Mouse (Mus musculus) liver, embryonic 13.5 days (tissue): Measurements from ENCODE around the gene Zmynd19. TPM values are rescaled to one million over a fixed set of nuclear protein-coding genes. Genes with fewer than 3 reads are reported as not detected.

Experiments used
- ATAC-seq: fragments of 200-750 bp; cut with Nextera tagmentation; 2 replicates; pipeline ENCODE4 v1.8.0; 2017; ENCODE audit warnings: low read depth, mild to moderate bottlenecking, moderate number of reproducible peaks, moderate library complexity
- DNase-seq: peaks from one replicate; pipeline ENCODE4 v3.0.0; 2022
- H3K27ac ChIP-seq: fragments of 300-500 bp; sonication (generic); 2 replicates; pipeline ENCODE4 v1.5.1; 2015; ENCODE audit warnings: moderate library complexity, mild to moderate bottlenecking, inconsistent platforms
- H3K27me3 ChIP-seq: fragments of 300-500 bp; sonication (generic); 2 replicates; pipeline ENCODE4 v1.6.1; 2015; ENCODE audit warnings: mild to moderate bottlenecking, inconsistent platforms
- H3K36me3 ChIP-seq: fragments of 300-500 bp; sonication (generic); 2 replicates; pipeline ENCODE4 v1.6.1; 2015; ENCODE audit warnings: mild to moderate bottlenecking, inconsistent platforms
- H3K4me1 ChIP-seq: fragments of 300-500 bp; sonication (generic); replicated peaks from 2 replicates; pipeline ENCODE4 v1.6.1; 2015; ENCODE audit warnings: inconsistent platforms
- H3K4me2 ChIP-seq: fragments of 300-500 bp; sonication (generic); 2 replicates; pipeline ENCODE4 v1.6.1; 2015; ENCODE audit warnings: inconsistent platforms, mild to moderate bottlenecking, moderate library complexity
- H3K4me3 ChIP-seq: fragments of 300-500 bp; sonication (generic); replicated peaks from 2 replicates; pipeline ENCODE4 v1.5.1; 2015; ENCODE audit warnings: mild to moderate bottlenecking, inconsistent platforms
- H3K9ac ChIP-seq: fragments of 300-500 bp; sonication (generic); 2 replicates; pipeline ENCODE4 v1.6.1; 2015; ENCODE audit warnings: mild to moderate bottlenecking, inconsistent platforms
- H3K9me3 ChIP-seq: fragments of 300-500 bp; sonication (generic); replicated peaks from 2 replicates; pipeline ENCODE4 v1.6.1; 2016; ENCODE audit warnings: inconsistent platforms
- WGBS: fragments of 180-500 bp; shearing (Covaris S2); methylation state at CpG from one replicate; pipeline ENCODE4 v1.1.7; 2015; ENCODE audit not compliant: insufficient replicate concordance; 5-methylcytosine and 5-hydroxymethylcytosine counted together
- polyA plus RNA-seq: library from polyadenylated mRNA; unstranded; fragments of >200 nt; fragmentation: Nextera tagmentation; extraction: Ambion mirVana; gene quantifications from 2 replicates; pipeline ENCODE4 v1.2.1, GENCODE M21; 2015

The Zmynd19 gene
- polyA plus RNA-seq = 14.3 and 15.3 TPM in 2 replicates

DNA sequence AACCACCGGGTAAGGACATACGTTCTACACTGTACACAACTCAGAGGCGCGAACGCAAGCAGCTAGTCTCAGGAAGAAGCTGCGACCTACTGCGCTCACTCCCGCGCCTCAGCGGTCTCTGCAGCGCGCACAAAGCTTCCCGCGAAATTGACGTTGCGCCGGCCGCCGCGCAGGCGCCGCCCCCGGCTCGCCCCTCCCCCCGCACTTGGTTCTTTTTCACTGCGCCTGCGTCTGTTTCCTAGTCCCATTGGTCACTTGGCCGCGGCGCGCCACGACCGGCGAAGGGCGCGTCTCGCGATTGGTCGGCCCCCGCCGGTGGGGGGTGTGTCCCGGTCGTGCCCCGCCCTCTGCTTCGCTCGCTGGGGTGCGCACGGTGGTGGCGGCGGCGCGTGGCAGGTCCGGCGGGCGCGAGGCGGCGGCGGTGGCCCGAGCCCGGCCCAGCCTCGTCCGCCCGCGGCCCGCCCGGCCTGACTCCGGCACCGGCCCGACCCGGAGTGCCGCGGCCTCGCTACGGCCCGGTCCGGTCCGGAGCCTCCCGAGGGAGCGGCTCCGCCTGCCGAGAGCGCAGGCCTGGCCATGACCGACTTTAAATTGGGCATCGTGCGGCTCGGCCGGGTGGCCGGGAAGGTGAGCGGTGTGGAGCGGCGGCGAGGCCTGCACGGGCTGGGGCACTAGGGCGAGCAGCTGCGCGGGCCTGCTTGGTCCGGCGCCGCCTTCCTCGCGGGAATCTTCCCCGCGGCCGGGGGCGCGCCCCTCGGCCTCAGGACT, at the start of gene Zmynd19:
Gene Zmynd19 (plus strand): TSS at position 372 of the 768 bp plus-strand sequence.
- Histone ChIP-seq H3K27ac (peak within 1 kb of the TSS; percentile 87), H3K36me3 (peaks cover 30% of the 10 kb centered on the region)
- WGBS = under 1% methylated on average over 103 of the region's 108 CpGs

DNA sequence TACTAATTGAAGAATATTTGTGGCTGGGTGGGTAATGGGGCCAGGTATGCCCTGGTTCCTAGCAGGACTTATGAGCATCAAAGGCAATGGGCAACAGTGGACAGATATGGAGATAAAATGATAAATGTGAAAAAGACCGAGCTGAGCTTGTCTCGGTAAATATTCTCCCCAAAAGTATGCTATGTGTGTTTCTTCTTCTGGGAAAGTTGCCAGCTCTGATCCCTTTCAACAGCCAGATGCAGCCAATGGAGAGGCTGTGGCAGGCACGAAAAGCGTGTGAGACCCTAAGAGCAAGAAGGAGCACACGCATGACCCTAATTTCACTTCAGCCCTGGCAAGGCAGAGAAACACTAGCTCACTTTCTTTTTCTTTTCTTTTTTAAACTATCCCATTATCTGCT, 48.5 kb upstream of the Zmynd19 start:
- Histone ChIP-seq H3K9me3 (no peaks in the 10 kb centered on the region), H3K4me2 (no peak overlapping the region), H3K27me3 (no peaks in the 10 kb centered on the region), H3K36me3 (no peaks in the 10 kb centered on the region), H3K4me3 (no peak overlapping the region), H3K27ac (no peak overlapping the region), H3K4me1 (peaks cover 40% of the 10 kb centered on the region), H3K9ac (no peak overlapping the region)
- DNase-seq (no peak), ATAC-seq (no peak)
- 83% methylated on average over 5 of the region's 5 CpGs for WGBS

More for the DNA sequence above, at the start of gene Zmynd19:
- H3K4me2 ChIP-seq = peak within 1 kb of the TSS; percentile 100
- peak within 1 kb of the TSS; percentile 95 for H3K4me3 ChIP-seq
- no peaks in the 10 kb centered on the region for H3K9me3 ChIP-seq
- H3K9ac ChIP-seq = peak within 1 kb of the TSS; percentile 96
- ATAC-seq (peak; percentile 96), DNase-seq (peak; percentile 96)
- H3K27me3 ChIP-seq = no peaks in the 10 kb centered on the region
- peaks cover 43% of the 10 kb centered on the region for H3K4me1 ChIP-seq

DNA sequence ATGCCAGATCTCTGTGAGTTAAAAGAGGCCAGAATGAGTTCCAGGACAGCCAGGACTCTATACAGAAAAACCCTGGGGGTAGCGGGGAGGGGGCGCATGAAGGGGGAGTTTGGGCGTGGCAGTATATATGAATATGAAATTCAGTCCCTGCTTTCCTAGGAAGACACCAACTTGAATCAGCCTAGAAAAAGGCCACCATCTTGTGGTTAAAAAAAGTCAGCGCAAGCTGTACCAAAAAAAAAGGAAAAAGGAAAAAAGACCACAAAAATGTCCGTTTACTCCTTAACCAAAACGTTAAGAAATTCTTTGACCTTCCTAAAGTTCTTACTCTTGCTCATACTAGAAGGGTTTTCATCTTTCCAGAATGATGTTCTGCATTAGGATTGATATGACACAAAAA, 46.6 kb upstream of the Zmynd19 start:
- no peak for DNase-seq
- H3K27ac ChIP-seq = no peak overlapping the region
- 70% methylated on average over 6 of the region's 6 CpGs for WGBS
- H3K4me1 ChIP-seq = peaks cover 47% of the 10 kb centered on the region
- H3K4me3 ChIP-seq = no peak overlapping the region
- no peaks in the 10 kb centered on the region for H3K9me3 ChIP-seq
- no peak overlapping the region for H3K4me2 ChIP-seq
- no peaks in the 10 kb centered on the region for H3K27me3 ChIP-seq
- ATAC-seq = no peak
- H3K9ac ChIP-seq = no peak overlapping the region
- no peaks in the 10 kb centered on the region for H3K36me3 ChIP-seq

DNA sequence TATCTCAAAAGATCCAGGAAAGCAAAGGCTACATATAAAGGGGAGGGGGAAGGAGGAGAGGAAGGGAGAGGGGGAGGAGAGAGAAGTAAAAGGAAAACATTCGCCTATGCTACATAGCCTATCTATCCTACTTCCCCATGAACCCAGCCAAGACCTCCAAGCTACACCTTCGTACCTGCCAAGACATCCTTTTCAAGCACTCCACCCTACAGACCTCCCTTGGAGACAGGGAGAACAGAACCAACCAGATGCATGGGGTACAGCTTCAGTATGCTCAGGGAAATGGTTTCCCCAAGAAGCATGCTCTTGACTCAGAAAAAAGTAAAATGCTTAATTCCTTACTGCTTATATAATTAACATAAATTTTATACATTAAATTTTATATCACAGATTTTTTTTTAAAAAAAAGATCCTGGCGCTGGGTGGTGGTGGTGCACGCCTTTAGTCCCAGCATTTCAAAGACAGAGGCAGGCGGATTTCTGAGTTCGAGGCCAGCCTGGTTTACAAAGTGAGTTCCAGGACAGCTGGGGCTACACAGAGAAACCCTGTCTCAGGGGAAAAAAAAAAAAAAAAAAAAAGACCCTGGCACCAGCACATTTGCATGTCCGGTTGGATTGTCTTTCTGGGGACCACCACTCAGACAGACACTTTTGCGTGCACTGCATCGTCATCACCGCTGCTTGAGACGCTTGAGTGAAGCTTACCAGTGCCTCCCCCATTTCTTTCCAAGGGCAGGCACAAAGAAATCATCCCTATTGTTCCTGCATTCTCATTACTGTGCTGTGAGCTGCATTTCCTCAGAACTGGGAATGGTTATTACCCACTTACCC, 44.6 kb upstream of the Zmynd19 start:
- DNase-seq = no peak
- H3K9ac ChIP-seq = no peak overlapping the region
- no peak overlapping the region for H3K27ac ChIP-seq
- no peak overlapping the region for H3K4me3 ChIP-seq
- no peaks in the 10 kb centered on the region for H3K36me3 ChIP-seq
- no peak overlapping the region for H3K4me2 ChIP-seq
- H3K9me3 ChIP-seq = no peaks in the 10 kb centered on the region
- ATAC-seq = no peak
- 80% methylated on average over 11 of the region's 11 CpGs for WGBS
- H3K27me3 ChIP-seq = no peaks in the 10 kb centered on the region
- peaks cover 46% of the 10 kb centered on the region for H3K4me1 ChIP-seq

DNA sequence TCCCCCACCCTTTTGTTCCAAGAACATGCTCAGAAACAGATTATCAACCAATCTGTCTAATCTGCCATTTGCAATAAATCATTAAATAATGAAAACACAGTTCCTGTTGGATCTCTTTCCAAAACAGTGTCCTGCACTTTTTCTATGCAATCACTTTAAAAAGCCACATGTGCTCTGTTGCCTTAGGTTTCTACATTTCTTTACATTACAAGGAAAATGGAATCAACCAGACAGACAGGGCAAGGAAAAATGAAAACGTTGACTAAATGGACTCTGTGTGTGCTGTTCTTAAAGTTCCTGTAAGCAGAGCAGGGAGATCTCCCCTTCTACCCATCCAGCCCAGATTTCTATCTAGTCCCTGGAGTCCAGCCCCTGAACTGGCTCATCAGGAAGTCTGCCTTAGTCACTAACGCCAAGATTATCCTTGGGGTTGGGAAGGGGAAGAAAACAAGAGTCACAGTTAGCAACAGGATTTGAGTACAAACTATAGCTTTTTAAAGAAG, 43.9 kb upstream of the Zmynd19 start:
- Histone ChIP-seq H3K9me3 (no peaks in the 10 kb centered on the region), H3K4me2 (no peak overlapping the region), H3K27ac (no peak overlapping the region), H3K36me3 (peaks cover 4% of the 10 kb centered on the region; the same call in 1 of the 2 replicates), H3K4me1 (peaks cover 47% of the 10 kb centered on the region), H3K27me3 (no peaks in the 10 kb centered on the region), H3K4me3 (no peak overlapping the region), H3K9ac (no peak overlapping the region)
- ATAC-seq (no peak), DNase-seq (no peak)
- WGBS = 21% methylated on average over 2 of the region's 2 CpGs

DNA sequence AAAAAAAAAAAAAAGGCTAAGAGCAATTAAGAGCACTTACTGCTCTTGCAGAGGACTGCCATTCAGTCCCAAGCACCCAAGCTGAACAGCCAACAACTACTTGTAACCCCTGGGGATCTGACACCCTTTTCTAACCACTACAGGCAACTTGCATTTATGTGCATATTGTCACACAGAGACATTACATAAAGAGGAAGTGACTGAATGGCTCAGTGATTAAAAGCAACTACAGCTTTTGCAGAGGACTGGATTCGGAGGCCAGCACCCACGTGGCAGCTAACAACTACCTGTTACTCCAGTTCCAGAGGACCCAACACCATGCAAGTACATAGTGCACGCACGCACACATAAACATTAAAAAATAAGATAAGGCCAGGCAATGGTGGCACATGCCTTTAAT, 39.1 kb upstream of the Zmynd19 start:
- H3K27ac ChIP-seq = no peak overlapping the region
- DNase-seq (no peak), ATAC-seq (no peak)
- no peaks in the 10 kb centered on the region for H3K9me3 ChIP-seq
- no peak overlapping the region for H3K4me3 ChIP-seq
- H3K36me3 ChIP-seq = peaks cover 10% of the 10 kb centered on the region
- WGBS = 51% methylated on average over 4 of the region's 4 CpGs
- no peak overlapping the region for H3K4me2 ChIP-seq
- no peak overlapping the region for H3K9ac ChIP-seq
- peaks cover 23% of the 10 kb centered on the region for H3K4me1 ChIP-seq
- no peaks in the 10 kb centered on the region for H3K27me3 ChIP-seq

DNA sequence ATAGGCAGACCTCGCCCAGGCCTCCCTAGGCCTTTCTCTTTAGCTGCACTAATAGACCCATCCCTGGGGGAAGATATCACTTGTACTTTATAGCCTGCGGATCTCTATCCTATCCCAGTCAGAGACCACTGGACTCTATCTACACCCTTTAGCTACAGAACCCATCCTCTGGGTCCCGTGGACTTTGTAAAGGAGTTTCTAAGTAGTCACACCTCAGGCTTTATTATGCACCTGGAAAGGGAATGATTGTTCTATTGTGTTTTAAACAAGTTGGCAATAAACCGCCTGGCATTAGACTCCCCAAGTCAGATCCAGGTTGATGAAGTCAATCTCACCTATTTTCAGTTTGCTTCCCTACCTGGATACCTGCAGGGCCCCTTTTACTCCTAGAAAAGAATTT, 37.4 kb upstream of the Zmynd19 start:
- Histone ChIP-seq H3K4me3 (no peak overlapping the region), H3K4me2 (no peak overlapping the region), H3K27ac (no peak overlapping the region), H3K27me3 (no peaks in the 10 kb centered on the region), H3K9ac (no peak overlapping the region), H3K9me3 (no peaks in the 10 kb centered on the region), H3K36me3 (peaks cover 10% of the 10 kb centered on the region), H3K4me1 (peaks cover 10% of the 10 kb centered on the region)
- 76% methylated on average over 4 of the region's 4 CpGs for WGBS
- DNase-seq = no peak
- ATAC-seq = no peak

DNA sequence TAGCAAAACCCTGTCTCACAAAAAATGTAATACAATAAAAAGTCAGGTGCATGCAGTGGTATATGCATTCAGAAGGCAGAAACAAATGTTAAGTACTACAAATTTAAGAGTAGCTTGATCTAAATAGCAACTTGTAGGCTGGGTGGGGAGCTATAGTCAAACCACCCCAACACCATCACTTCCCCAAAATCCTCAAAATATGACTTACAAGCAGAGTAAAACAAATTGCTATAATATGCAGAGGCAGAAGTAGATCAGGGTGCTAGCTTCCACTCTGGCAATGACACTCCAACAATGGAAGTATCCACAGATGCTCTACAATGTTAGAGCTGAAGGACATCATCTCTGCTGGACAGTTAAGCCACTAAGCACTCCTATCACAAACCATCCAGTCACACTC, 37.0 kb upstream of the Zmynd19 start:
- Histone ChIP-seq H3K9me3 (no peaks in the 10 kb centered on the region), H3K36me3 (peaks cover 10% of the 10 kb centered on the region), H3K4me2 (no peak overlapping the region), H3K4me3 (no peak overlapping the region), H3K27ac (no peak overlapping the region), H3K9ac (no peak overlapping the region), H3K4me1 (peaks cover 14% of the 10 kb centered on the region), H3K27me3 (no peaks in the 10 kb centered on the region)
- no peak for ATAC-seq
- DNase-seq = no peak

DNA sequence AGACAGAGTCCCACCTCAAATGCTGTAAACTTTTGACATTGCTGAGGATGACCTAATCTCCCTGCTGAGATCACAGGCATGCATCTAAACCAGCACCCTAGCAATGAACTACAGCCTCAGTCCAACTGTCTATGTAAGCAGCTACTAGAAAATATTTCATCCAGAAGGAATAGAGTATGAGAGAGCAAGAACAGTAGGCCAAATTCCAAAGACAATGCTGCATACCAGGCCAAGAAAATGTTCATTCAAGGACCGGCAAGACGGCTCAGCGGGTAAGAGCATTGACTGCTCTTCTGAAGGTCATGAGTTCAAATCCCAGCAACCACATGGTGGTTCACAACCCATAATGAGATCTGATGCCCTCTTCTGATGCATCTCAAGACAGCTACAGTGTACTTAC, 34.8 kb upstream of the Zmynd19 start:
- no peak overlapping the region for H3K27ac ChIP-seq
- H3K27me3 ChIP-seq = no peaks in the 10 kb centered on the region
- no peaks in the 10 kb centered on the region for H3K9me3 ChIP-seq
- H3K9ac ChIP-seq = no peak overlapping the region
- no peak overlapping the region for H3K4me3 ChIP-seq
- WGBS = 93% methylated on average over 3 of the region's 3 CpGs
- H3K4me2 ChIP-seq = no peak overlapping the region
- no peak for DNase-seq
- ATAC-seq = no peak
- H3K4me1 ChIP-seq = peaks cover 24% of the 10 kb centered on the region
- peaks cover 10% of the 10 kb centered on the region for H3K36me3 ChIP-seq

DNA sequence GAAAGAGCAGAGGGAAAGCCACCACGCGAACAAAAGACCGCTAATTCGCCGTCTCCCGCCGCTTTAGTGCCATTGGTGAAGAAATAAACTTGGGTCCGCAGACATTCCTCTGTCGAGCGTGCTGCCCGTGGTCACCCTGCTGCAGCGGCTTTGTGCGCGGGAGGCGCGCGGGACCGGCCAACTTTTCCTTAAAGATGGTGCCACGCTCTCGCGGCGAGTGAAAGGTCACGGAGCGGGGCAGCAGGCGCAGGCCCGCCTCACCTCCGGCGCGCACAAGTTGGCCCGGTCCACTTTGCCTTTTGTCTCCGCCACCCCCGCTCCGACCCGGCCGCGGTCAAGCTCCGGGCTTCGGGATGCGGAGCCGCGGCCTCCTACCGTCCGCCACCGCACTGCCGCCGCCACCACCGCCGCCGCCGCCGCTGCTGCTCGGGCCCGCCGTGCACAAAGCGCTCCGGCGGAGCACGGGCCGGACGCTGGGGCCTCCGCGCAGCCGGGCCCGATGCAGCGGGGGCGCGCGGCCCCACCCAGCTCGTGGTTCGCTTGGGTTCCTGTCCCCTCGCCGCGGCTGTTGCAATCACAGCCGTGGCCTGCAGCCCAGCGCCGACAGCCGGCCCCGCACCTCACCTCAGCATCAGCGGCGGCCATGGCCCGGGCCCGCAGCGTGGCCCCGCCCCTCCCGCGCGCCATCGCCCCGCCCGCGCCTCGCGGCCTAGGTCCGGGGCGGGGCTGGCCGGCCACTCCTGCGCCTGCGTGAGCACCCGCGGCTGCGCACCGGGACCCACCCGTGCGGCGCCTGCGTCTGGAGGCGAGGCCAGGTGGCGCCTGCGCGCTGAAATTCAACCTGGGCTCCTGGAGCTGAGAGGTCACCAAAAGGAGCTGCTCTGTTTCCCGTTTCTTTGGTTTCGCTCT, 30.4 kb upstream of the Zmynd19 start, which contains the start of gene Ehmt1:
Gene Ehmt1 (minus strand): TSS at position 685 of the 909 bp plus-strand sequence.
- no peaks in the 10 kb centered on the region for H3K9me3 ChIP-seq
- under 1% methylated on average over 102 of the region's 112 CpGs for WGBS
- H3K9ac ChIP-seq = peak within 1 kb of the TSS; percentile 95

DNA sequence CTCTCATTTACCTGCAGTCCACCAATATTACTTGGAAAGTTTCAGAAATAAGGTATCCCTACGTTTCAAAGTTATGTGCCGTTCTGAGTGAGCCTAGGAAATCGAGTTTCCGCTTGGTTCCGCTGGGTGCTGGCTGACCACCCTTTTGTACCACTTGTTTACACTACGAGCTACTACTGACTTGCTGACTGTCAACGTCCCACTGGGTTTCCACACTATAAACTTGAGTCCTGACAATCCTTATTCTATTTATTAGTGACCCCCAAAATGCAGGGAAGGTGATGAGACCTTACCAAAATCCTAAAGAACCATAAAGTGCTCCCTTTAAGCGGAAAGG, 29.8 kb upstream of the Zmynd19 start:
- 10% methylated on average over 8 of the region's 8 CpGs for WGBS
- ATAC-seq = peak; percentile 63

More for the DNA sequence above, 30.4 kb upstream of the Zmynd19 start, which contains the start of gene Ehmt1:
- ATAC-seq = peak; percentile 99
- Histone ChIP-seq H3K27ac (peak within 1 kb of the TSS; percentile 88), H3K4me1 (peaks cover 23% of the 10 kb centered on the region), H3K36me3 (no peaks in the 10 kb centered on the region), H3K4me3 (peak within 1 kb of the TSS; percentile 95), H3K4me2 (peak within 1 kb of the TSS; percentile 79), H3K27me3 (no peaks in the 10 kb centered on the region)
- peak; percentile 93 for DNase-seq

More for the DNA sequence above, 29.8 kb upstream of the Zmynd19 start:
- Histone ChIP-seq H3K4me3 (peak overlapping the region; percentile 95), H3K4me1 (peaks cover 23% of the 10 kb centered on the region), H3K9ac (peak overlapping the region; percentile 95), H3K4me2 (peak overlapping the region; percentile 73), H3K9me3 (no peaks in the 10 kb centered on the region), H3K36me3 (no peaks in the 10 kb centered on the region), H3K27ac (peak overlapping the region; percentile 83), H3K27me3 (no peaks in the 10 kb centered on the region)
- no peak for DNase-seq
